Mouse (Mus musculus) left cerebral cortex, postnatal 4 days (tissue): ENCODE measurements around the gene Atf2. TPM values are rescaled to one million over a fixed set of nuclear protein-coding genes. Genes with fewer than 3 reads are reported as not detected.
"Not testable (repeated sequence)": the region's sequence is repeated elsewhere in the genome, so short reads cannot be mapped to it uniquely, and the experiment has no call there.

Source experiments
- DNase-seq: peaks from one replicate; pipeline ENCODE4 v3.0.0-alpha.2; 2022
- intact Hi-C: fragments of 180-260 bp; cut with DNase I; formaldehyde crosslinking; loops from one replicate; pipeline ENCODE4 v1.15.1; 2025
- total RNA-seq, 2 experiments: library from RNA; stranded (reverse); gene quantifications; 2 replicates each; pipeline ENCODE4 v1.2.3; 2021

The Atf2 gene
- total RNA-seq, result 100 to 1,000 TPM; 138 to 148 TPM

DNA sequence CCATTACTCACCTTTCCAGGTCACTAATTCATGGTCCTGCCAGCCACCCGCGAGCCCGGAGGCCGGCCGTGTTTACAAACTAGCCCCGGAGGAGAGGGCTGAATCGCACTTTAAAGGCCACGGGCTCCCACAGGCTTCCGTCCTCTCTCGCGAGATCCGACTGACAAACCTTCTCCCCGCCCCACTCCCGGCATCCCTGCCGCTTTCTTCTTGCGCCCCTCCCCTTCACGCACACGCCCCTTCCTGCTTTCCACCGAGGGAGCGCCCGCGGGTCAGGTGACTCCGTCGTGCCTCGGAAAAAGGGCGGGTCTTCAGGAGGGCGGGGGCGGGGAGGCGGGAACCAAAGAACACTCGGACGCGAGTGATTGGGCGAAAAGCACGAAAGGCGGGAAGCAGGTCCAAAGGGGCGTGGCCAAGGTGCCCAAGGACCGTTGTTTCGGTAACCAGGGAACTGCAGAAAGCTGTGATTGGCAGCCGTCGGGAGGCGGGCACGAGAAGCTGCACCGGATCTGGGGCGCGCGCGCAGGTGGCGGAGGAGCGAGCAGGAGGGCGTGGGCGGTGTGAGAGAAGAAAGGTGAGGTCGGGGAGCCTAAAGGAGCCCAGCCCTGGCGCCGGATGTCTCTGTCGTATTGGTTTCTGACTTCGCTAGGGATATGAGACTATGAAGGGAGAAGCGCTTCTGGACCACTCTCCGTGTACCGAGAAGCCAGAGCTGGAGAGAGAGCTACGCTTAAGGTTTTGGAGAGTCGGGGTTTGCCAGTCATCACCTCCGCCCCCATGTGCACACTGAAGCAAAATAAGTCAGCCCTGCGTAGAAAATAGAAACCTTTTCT is at the start of gene Atf2:
TSS of gene Atf2 (minus strand) at position 176 of the 833 bp plus-strand sequence.
- intact Hi-C loops, result no loop called here
- peak; percentile 100 for DNase-seq

- no peak for DNase-seq
- intact Hi-C loops, result no loop called here
Observed at GRCm38 (mm10) chr2:73941281-73941680, 48.8 kb upstream of the Atf2 start.

GRCm38 (mm10) chr2:73940471-73940870 is 48.0 kb upstream of the Atf2 start:
- no peak for DNase-seq
- intact Hi-C loops, result no loop called here

- intact Hi-C loops, result no loop called here
- DNase-seq, result no peak
Observed at GRCm38 (mm10) chr2:73938896-73939295, 46.5 kb upstream of the Atf2 start.

GRCm38 (mm10) chr2:73932676-73933313 is 40.4 kb upstream of the Atf2 start:
- DNase-seq, result peak; percentile 95
- intact Hi-C loops, result no loop called here

DNA sequence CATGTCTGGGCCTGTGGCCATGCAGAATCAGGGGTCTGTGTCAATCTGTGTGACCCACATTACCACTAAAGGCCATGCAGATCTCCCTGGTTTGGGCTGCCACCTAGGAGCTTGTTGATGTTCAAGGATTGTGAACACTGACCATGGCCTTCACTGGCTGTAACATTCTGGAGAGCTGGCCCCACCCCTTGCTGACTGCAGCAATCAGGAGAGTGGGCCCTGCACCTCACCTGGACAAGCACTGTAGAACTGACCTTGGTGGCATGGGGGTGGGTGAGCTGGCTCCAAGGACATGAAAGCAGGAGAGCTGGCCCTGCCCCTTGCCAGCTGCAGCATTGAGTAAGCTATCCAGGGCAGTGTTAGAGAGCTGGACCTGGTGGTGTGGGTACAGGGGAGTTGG is 35.3 kb upstream of the Atf2 start:
- intact Hi-C loops, result no loop called here
- DNase-seq, result no peak

DNA sequence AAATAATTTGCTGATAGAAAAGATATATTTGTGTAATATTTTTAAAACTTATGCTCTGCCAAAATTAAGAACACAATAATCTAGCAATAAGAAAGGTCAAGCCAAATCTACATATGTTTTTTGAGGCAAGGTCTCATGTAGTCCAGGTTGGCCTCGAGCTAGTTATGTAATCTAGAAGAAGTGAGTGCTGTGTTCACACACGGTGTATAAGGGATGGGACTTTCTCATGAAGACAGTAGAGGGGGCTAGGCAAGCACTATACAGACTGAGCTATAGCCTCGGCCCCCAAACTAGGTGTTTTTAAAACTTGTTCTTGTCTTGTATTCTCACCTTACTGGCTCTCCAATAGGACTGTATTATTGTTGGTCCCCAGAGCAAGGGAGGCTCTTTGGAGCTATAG is 33.1 kb upstream of the Atf2 start:
- no peak for DNase-seq
- intact Hi-C loops, result no loop called here

DNA sequence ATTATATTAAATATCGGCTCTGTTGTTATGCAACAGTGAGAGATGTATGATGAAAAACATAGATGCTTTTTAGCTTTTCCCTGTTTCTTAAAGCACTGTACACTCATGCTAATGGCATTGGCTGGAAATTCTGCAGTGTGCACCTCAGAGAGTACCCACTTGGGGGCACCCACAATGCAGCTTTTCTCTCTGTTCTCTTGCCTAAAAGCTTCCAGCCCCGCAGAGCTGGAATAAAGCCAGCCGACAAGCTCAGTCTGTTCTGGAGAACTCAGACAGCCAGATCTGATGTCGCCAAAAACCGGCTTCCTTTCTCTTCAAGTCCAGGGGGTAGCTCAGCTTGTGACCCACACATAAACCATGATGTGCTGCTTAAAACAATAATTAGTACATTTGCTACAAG is 32.6 kb upstream of the Atf2 start:
- intact Hi-C loops, result no loop called here
- peak; percentile 97 for DNase-seq

- intact Hi-C loops, result loop anchor here (5.0 kb wide), 1 partner anchor 743 kb away; no protein-coding TSS in a partner anchor
- DNase-seq, result no peak
Observed at GRCm38 (mm10) chr2:73919642-73920041, 27.2 kb upstream of the Atf2 start.

- DNase-seq, result no peak
- intact Hi-C loops, result no loop called here
Observed at GRCm38 (mm10) chr2:73912264-73912663, 19.8 kb upstream of the Atf2 start.

- intact Hi-C loops, result no loop called here
- peak; percentile 92 for DNase-seq
Observed at GRCm38 (mm10) chr2:73911175-73911700, 18.8 kb upstream of the Atf2 start, which contains the start of gene Atp5g3. Gene Atp5g3, minus strand, starts transcription at chr2:73911326.

- intact Hi-C loops, result no loop called here
- DNase-seq, result peak; percentile 59
Observed at GRCm38 (mm10) chr2:73910571-73911174, 18.2 kb upstream of the Atf2 start.

GRCm38 (mm10) chr2:73909116-73909515 is 16.7 kb upstream of the Atf2 start:
- no peak for DNase-seq
- intact Hi-C loops, result no loop called here

GRCm38 (mm10) chr2:73904679-73905078 is 12.2 kb upstream of the Atf2 start:
- DNase-seq, intact Hi-C loops: not testable (repeated sequence)

- intact Hi-C loops, result no loop called here
- DNase-seq, result no peak
Observed at GRCm38 (mm10) chr2:73903536-73903935, 11.1 kb upstream of the Atf2 start.

DNA sequence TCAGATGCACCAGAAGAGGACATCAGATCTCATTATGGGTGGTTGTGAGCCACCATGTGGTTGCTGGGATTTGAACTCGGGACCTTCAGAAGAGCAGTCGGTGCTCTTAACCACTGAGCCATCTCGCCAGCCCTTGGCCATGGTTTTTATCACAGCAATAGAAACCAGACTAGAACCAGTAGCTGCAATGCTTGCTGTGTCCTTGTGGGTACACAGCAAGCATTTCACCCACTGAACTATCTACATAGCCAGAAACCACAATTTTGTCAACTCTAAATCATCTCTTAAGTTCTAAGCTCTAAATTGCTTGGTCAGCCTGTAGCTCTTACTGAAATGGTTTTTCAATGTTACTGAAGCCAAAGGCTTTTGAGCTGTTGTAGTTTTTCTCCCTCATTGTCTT is 9.9 kb upstream of the Atf2 start:
- intact Hi-C loops, result not testable (repeated sequence)

DNA sequence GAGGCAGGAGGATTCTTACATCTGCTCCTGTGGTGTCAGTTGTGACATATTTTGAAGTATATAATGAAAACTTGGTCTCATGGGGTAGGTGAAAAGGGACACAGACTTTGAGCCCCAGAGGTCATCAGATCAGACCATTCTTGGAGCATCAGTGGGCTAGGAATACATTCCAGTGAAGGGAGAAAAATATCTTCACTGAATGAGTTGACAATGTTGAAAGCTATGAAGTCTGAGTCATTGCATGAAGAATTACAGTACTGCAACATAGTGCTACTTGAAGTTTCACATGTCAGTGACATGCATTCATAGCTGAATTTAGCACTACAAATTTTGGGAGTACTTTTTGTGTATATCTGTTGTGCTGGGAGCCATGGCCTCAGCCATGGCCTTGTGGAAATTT is 8.7 kb upstream of the Atf2 start:
- intact Hi-C loops, result no loop called here
- no peak for DNase-seq

More for the DNA sequence above, 9.9 kb upstream of the Atf2 start:
- not testable (repeated sequence) for DNase-seq

DNA sequence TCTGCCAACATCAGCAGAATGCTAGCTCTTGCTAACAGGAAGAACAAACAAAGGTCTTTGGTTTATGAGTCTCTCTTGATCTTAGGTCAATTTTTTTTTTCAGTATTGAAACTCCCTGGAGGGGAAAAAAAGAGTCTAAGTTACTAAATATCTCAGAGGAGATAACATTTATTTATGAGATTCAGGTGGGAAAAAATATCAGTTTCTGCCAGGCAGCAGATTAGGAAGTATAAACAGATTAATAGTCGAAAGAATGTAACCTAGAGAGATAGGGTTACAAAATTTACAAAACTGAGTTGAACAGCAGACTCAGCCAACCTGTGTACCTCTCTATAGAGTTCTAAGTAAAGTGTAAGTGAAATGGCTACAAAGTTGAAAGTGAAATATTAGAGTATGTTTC is 7.9 kb upstream of the Atf2 start:
- no peak for DNase-seq
- intact Hi-C loops, result no loop called here

GRCm38 (mm10) chr2:73896919-73897318 is 4.5 kb upstream of the Atf2 start:
- DNase-seq, intact Hi-C loops: not testable (repeated sequence)

- DNase-seq, result no peak
- intact Hi-C loops, result no loop called here
Observed at GRCm38 (mm10) chr2:73893473-73894270, 1.2 kb upstream of the Atf2 start.
